Mouse (Mus musculus): ENCODE results near the gene Mapkapk3.
A peak's percentile ranks its signal among the peaks of the same experiment; 100 is the strongest.

Mapkapk3 gene

GRCm38 (mm10) chr9:107289211-107290076, at the start of gene Mapkapk3:
Gene Mapkapk3, minus strand, starts transcription at chr9:107289877.
- peak; percentile 81 for DNase-seq (ENCODE audit: extremely low spot score, low spot score)

GRCm38 (mm10) chr9:107338172-107338883, 48.7 kb upstream of the Mapkapk3 start, which contains the start of gene Hemk1:
Gene Hemk1, minus strand, starts transcription at chr9:107338350.
- peak; percentile 84 for DNase-seq (ENCODE audit: extremely low spot score, low spot score)

DNA sequence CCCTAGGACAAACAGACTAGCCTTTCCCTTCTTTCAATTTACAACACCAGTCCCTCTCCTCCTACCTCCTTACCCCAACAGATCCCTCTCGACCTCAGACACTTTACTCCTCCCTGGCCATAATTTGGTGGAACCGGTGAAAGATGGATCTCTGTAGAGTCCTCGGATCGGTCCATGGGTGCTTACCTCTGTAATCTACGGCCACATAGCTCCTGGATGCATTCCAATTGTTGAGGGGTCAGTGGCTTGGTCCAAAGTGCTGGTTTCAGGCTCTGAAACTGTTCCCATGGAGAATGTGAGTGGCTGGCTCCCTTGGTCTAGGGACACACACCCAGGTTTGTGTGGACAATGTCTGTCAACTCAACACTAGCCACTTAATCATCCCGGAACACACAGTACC, 46.7 kb upstream of the Mapkapk3 start:
- DNase-seq (ENCODE audit: extremely low spot score, low spot score) = no peak

DNA sequence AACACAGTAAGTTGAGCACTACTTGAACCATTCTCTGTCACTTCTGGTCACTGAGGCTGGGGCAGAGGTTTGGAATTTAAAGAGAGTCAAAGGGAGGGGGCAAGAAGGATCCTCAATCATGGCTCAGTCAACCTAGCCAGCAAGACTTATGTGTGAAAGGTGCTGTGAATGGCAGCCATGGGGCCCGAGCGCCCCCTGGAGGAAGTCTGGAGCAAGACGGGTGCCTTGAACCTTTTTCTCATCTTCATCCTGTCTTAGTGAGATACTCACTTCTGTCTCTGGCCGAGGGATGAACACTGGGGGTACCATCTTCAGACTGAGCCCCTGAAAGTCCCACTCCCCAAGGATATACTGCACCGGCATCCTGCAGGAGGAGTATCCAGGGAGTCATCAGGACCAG, 46.2 kb upstream of the Mapkapk3 start:
- DNase-seq (ENCODE audit: extremely low spot score, low spot score) = peak; percentile 52

GRCm38 (mm10) chr9:107335046-107335445, 45.4 kb upstream of the Mapkapk3 start:
- no peak for DNase-seq (ENCODE audit: extremely low spot score, low spot score)

GRCm38 (mm10) chr9:107334356-107334755, 44.7 kb upstream of the Mapkapk3 start:
- DNase-seq (ENCODE audit: extremely low spot score, low spot score) = no peak

DNA sequence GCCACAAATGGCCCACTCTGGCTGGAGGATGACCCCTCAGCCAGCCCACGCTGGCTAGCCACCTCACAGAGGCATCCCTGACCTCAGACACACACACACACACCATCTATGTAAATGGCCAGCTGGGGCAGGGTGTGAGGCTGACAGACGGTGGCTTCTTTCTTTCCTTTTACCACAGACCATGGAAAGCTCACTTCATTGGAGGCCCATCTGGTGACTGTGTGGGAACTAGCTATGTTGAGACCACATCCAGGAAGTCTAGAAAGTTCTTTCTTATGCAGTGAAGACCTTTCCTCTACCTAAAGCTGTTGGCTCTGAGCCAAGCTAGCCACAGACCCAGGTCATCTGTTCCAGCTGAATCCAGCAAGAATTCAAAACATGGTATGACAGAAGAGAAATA, 44.0 kb upstream of the Mapkapk3 start:
- no peak for DNase-seq (ENCODE audit: extremely low spot score, low spot score)

DNA sequence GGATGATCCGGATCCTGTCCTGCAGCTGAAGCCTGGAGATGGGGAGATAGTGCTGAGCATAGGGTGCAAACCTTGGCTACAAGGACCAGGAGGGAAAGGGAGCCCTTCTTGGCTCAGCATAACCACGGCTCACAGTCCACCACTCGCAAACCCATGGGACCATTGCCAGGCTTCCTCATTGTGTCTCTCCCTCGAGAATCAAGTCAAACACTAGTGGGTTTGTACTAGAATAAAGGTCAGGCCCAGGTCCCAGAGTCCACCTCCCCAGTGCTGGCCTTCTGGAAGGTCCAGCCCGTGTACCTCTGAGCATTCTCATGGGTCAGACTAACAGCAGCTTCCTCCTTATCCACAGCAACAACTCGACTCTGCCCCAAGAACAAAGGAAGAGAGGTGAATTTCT, 41.1 kb upstream of the Mapkapk3 start:
- DNase-seq (ENCODE audit: extremely low spot score, low spot score) = no peak

DNA sequence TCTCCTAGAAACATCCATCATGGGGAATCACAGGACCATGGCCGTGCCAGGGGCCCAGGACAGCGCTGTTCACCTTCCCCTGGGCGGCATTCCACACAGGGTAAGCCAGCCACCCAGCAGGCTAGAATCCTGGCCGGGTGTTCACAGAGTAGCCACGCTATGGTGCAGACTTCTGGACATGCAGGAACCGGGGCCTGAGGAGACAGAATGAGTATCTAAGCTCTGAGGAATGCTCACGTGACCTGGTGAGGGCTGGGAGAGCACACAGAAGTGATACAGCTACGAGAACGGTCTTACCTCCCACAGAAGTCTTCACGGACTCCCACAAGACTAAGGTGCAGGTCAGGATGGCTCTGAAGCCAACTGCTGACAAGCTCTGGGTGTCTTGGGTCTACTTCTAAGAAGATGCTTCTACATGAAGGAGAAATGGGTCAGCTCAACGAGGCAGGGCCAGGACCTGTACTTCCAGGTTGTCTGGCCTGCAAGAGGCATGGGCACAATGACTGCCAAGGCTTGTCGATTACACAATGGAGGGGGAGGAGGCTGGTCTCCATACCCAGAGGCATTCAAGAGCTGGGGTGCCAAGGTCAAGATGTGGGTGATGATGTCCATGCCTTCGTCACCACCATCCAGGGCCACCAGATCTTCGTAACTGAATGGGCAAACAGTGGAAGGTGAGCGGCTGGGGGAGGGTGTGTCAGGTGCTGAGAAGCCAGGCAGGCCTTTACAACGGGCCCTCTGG, 38.4 kb upstream of the Mapkapk3 start:
- DNase-seq (ENCODE audit: extremely low spot score, low spot score) = no peak

GRCm38 (mm10) chr9:107325904-107326303, 36.2 kb upstream of the Mapkapk3 start:
- DNase-seq (ENCODE audit: extremely low spot score, low spot score) = no peak

DNA sequence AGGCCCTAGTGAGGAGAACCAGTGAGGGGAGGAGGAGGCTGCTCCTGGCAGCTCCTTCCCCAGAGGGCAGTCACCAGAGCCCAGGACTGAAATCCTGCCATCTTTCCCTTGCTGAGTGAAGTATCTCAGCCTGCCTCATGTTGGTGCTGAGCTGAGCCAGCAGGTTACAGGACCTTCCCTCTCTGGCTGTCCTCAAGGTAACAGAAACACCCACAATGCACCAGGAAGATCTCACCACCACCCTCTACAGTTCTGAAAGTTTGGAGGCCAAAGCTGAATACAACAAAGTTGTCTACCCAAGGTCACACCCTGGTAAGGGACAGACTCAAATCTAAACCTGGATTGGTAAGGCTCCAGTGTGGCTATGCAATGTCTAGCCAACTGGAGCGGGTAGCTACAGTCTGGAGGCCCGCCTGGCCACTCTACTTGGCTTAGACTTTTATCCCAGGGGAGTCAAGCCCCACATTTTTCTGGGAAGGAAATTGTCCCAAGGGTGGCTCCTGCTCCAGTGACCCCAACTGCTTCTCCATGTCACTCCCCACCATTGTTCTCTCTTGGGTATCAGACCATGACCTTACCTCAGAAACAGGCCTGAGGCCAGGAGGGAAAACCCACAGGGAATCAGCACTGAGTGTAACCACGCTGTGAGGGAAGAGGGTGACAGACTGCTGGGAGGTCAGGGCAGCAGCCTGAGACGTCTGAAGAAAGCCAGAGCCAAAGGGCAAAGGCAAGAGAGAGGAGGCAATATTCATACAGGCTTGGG, 35.3 kb upstream of the Mapkapk3 start:
- no peak for DNase-seq (ENCODE audit: extremely low spot score, low spot score)

DNA sequence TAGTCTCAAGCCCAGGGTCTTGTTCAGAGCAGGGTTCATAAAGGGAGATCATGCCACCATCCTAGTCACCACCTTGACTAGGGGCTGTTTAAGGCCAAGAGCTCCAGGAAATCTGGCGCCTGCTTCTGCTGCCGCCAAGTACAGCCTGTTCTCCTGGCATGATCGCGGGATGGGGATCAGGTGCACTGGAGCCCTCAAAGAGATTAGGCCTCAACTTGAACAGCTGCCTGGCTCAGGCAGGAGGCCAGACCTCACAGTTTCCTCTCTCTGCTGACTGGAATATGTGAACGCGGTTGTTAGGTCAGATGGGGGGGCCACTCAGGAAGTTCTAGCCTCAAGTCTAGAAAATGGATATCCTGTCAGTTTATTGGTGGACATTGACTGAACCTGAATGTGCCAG, 33.9 kb upstream of the Mapkapk3 start:
- no peak for DNase-seq (ENCODE audit: extremely low spot score, low spot score)

DNA sequence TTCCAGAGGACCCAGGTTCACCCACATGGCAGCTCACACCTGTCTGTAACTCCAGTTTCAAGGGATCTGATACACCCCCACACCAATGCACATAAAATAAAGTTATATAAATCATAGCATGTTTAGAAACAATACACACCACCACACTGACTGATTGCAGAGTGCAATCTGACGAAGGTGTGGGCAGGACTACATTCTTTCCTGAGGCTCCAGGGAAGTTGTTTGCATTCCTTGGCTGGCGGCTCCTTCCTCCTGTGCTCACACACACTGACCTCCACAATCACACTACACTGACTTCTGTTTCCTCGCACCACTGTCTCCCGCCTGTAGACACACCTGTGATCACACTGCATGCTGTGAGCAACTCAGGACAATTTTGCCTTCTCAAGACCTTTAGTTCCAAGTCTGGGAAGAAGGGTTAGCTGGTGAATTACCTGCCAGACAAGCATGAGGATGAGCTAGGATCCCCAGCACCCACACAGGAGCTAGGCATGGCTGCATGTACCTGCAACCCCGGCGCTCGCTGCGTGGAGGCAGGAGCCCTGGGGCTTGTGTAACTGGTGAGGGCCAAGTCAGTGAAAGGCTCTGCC, 32.9 kb upstream of the Mapkapk3 start:
- DNase-seq (ENCODE audit: extremely low spot score, low spot score) = no peak

GRCm38 (mm10) chr9:107315791-107316190, 26.1 kb upstream of the Mapkapk3 start:
- no peak for DNase-seq (ENCODE audit: extremely low spot score, low spot score)

- DNase-seq (ENCODE audit: extremely low spot score, low spot score) = no peak
Measured at GRCm38 (mm10) chr9:107313926-107314325, 24.2 kb upstream of the Mapkapk3 start.

DNA sequence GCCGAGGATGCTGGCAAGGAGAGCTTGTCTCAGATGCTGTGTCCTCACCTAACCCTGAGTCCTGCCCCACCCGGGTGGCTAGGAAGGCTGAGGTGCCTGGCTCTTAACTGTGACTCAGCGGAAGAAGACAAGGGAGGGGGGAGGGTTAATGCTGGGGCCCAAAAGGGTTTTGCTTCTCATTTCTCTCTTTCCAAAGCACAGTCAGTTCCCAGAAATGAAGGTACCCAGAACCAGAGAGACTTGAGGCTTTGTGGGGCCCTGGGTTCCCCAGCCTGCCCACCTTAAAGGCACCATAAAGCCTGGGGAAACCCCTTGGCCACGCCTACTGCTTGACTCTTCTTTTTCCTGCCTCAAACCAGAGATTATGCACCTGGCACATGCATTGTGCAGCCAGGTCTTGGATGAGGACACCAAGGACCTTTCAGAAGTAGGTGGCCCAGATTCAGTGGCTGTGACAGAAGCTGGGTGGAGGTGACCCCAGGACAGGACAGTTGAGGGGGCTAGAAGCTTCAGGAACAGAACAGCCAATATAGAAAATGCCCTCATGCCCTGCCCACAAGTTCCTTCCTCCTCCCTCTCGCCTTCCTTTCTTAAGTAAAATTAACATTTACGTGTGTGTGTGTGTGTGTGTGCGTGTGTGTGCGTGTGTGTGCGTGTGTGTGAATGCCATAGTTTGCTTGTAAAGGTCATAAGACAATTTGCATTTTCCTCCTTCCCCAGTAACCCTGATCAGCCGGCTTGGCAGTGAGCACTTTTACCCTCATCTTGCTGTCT, 23.3 kb upstream of the Mapkapk3 start:
- DNase-seq (ENCODE audit: extremely low spot score, low spot score) = no peak

GRCm38 (mm10) chr9:107309600-107309999, 19.9 kb upstream of the Mapkapk3 start:
- DNase-seq (ENCODE audit: extremely low spot score, low spot score) = no peak

DNA sequence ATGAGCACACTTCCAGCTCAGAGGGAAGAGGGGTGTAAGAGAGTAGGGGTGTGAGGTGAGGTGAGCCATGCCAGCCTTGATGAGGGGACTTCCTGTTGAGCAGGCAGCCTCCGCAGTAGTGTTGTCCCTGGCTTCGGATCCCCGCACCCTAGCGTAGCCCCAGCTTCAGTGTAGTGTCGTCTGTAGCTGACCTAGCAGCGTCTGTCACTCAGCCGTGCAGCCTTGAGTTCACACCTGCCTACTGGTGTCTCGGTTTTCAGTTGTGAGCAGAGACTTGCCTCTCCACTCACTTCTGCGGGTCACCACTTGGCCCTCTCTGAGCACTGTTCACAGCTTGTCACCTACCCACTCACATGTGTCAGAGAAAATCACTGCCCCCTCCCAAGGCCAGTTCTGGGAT, 19.5 kb upstream of the Mapkapk3 start:
- DNase-seq (ENCODE audit: extremely low spot score, low spot score) = no peak

DNA sequence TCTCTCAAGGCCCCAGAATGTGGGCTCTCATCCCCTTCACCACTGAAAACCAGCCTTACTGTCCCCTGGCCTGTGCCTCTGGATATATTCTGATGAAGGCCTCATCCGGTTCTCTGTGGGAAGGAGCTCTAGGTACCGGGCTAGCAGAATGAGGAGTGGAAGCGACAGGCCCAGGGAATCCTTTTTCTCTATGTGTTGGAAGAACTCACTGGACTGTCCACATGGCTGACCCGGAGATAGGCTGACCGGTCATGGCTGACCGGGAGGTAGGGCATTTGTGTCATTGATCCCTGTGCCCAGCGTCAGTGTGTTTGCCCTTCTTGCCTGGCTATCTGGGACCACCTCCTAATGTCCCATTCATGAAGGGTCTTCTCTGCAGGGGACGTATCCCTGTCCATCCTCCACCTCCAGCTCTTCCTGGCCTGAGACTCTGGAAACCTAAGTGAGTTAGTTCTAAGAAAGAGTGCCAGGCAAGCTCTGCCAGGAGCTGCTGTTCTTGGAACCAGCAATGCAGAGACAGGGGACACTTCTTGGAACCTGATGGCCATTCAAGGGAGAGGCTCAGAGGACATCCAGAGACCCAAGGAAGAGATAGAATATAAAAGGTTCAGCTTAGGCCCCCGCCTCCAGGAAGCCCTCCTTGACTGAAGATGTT, 18.8 kb upstream of the Mapkapk3 start:
- DNase-seq (ENCODE audit: extremely low spot score, low spot score) = no peak
